Mouse (Mus musculus) CH12.LX (cell line): ENCODE measurements around the gene Gm20388.

Source experiments
- CTCF ChIP-seq, 2 experiments: IDR thresholded peaks in 1 of 2; conservative IDR thresholded peaks in 1 of 2; 2 replicates each; pipeline ENCODE4 v1.5.1; 2011 to 2012; ENCODE audit warnings: low read depth in 2 of 2, low read length in 2 of 2, improper control_type of control experiment in 1 of 2, inconsistent platforms in 1 of 2, mild to moderate bottlenecking in 1 of 2, moderate library complexity in 1 of 2
- HCFC1 ChIP-seq: IDR thresholded peaks from 2 replicates; pipeline ENCODE4 v1.6.1; 2012; ENCODE audit warnings: low read depth, mild to moderate bottlenecking, inconsistent platforms, low read length, improper control_type of control experiment
- JUND ChIP-seq: conservative IDR thresholded peaks from 2 replicates; pipeline ENCODE4 v1.6.1; 2011; ENCODE audit warnings: low read depth, low read length, improper control_type of control experiment
- MAX ChIP-seq: IDR thresholded peaks from 2 replicates; pipeline ENCODE4 v1.6.1; 2011; ENCODE audit warnings: low read length, improper control_type of control experiment
- MXI1 ChIP-seq: IDR thresholded peaks from 2 replicates; pipeline ENCODE4 v1.6.1; 2011; ENCODE audit warnings: mild to moderate bottlenecking, low read depth, low read length, improper control_type of control experiment
- POLR2A ChIP-seq: IDR thresholded peaks from 2 replicates; pipeline ENCODE4 v1.6.1; 2011; ENCODE audit warnings: low read depth, mild to moderate bottlenecking, improper control_type of control experiment, low read length
- POLR2AphosphoS2 ChIP-seq: IDR thresholded peaks from 2 replicates; pipeline ENCODE4 v1.6.1; 2011; ENCODE audit warnings: low read depth, low read length, improper control_type of control experiment
- UBTF ChIP-seq: IDR thresholded peaks from 2 replicates; pipeline ENCODE4 v1.6.1; 2012; ENCODE audit warnings: low read depth, mild to moderate bottlenecking, inconsistent platforms, low read length, improper control_type of control experiment, moderate library complexity
- USF1 ChIP-seq: IDR thresholded peaks from 2 replicates; pipeline ENCODE4 v1.6.1; 2014; ENCODE audit warnings: low read depth, mild to moderate bottlenecking, inconsistent platforms, low read length, improper control_type of control experiment
- USF2 ChIP-seq: conservative IDR thresholded peaks from 2 replicates; pipeline ENCODE4 v1.6.1; 2011; ENCODE audit warnings: low read depth, low read length, improper control_type of control experiment

DNA sequence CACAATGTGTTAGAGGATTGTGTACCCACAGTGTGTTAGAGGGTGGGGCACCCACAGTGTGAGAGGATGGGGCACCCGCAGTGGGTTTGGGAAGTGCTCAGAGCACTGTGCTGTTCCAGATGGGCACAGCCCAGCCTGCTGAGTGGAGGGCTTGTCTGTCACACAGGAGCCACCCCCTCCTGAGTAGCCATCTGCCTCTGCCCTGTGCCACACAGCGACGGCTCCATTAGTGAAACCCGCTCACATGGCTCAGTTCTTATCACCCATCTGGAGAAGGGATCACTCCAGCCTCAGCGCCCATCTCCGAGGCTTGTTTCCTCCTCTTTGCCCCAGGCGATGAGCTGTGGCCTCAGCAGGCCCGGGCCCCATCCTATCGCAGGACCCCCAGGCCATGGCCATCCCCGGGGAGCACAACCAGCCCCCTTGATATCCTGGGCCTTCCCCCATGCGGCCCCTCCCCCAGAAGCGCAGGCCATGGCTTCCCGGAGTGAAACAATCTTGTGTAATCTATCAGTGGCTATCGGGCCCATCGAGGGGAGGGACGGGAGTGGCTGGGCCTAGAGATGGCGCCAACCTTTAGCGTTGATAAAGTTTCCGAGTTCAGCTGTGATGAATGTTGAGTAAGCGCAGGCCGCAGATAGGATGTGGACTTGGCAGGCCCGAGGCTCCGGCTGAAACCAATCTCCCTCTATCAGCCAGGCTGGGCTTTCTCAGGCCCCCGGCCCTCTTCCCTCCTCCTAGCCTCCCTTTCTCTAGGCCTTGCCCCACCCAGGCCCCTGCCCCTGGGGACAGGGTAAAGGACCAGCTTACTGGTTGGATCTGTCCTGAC, 2385.7 kb downstream of the Gm20388 start:
- TF ChIP-seq POLR2A, result no peak
- no peak for TF ChIP-seq HCFC1
- TF ChIP-seq JUND, result no peak
- TF ChIP-seq USF1, result no peak
- TF ChIP-seq MAX, result no peak
- TF ChIP-seq POLR2AphosphoS2, result no peak
- TF ChIP-seq MXI1, result no peak
- no peak for TF ChIP-seq UBTF
- no peak for TF ChIP-seq CTCF (conservative IDR thresholded peaks at IDR 0.05 in 1 of 2, IDR thresholded peaks at IDR 0.05 in 1 of 2; ENCODE audit: low read depth in 2 of 2, low read length in 2 of 2)
- TF ChIP-seq USF2, result no peak
